In the genomic region with DNA sequence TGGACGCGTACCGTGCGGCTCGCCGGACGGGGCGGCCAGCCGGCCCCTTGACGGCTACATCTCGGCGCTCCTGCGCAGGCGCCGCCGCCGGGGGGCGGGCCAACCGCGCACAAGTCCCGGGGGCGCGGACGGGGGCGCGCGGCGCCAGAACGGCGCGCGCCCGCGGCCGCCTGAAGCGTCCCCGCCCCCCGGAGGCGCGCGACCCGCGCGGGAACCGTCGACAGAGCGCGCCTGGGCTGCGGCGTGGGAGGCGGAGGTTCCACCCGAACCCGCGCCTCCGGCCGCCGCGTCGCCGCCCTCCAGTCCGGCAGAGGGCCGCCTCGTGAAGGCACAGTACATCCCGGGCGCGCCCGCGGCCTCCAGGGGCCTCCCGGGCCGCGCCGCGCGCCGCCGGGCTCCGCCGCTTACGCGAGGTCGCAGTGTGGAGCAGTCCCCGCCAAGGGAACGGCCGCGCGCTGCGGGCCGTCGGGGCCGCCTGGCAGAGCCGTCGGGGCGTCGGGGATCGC, we compare ENCODE assay signal across 8 mouse cellular contexts. TPM values are rescaled to one million over a fixed set of nuclear protein-coding genes. Genes with fewer than 3 reads are reported as not detected.
DNase-seq lines count a peak whose midpoint lies in the region; ATAC-seq lines count a peak whose summit lies in the region.

No protein-coding gene starts in this region.

- ATAC-seq in kidney, embryonic 14.5 days (ENCODE audit: low FRiP score, low TSS enrichment), result 0 out of 2 replicates have a peak, but pooled peaks have one; percentile 14
- ATAC-seq in hindbrain, embryonic 15.5 days (ENCODE audit: low FRiP score, low read depth), result no peak
- ATAC-seq in midbrain, embryonic 15.5 days (replicated peaks), result peak; percentile 19; the same call in 1 of the 2 replicates
- ATAC-seq in frontal cortex, adult (ENCODE audit: low TSS enrichment), result no peak
- no peak for ATAC-seq in cerebellum, adult (ENCODE audit: insufficient number of reproducible peaks, low FRiP score, low TSS enrichment)

- H3K4me2 ChIP-seq in kidney, embryonic 14.5 days (replicated peaks; ENCODE audit: low read depth, low read length), result peak overlapping the region; percentile 32
- H3K4me2 ChIP-seq in hindbrain, embryonic 15.5 days, result peak overlapping the region; percentile 26
- H3K4me2 ChIP-seq in midbrain, embryonic 15.5 days, result no peak overlapping the region

- no peak for DNase-seq in kidney, adult 8-10 months
- DNase-seq in adrenal gland, adult 18-20 months (ENCODE audit: low spot score in 2 of 2), result no peak

- peak overlapping the region; percentile 24 for H3K4me3 ChIP-seq in kidney, embryonic 14.5 days (ENCODE audit: low read length)
- H3K4me3 ChIP-seq in brown adipose tissue, adult 24 weeks (ENCODE audit: insufficient read depth, low read depth, low read length), result peak overlapping the region; percentile 19; the same call in 1 of the 2 replicates
- peak overlapping the region; percentile 19 for H3K4me3 ChIP-seq in hindbrain, embryonic 15.5 days
- H3K4me3 ChIP-seq in midbrain, embryonic 15.5 days, result peak overlapping the region; percentile 12

- peaks cover 13% of the 10 kb centered on the region for H3K9me3 ChIP-seq in kidney, embryonic 14.5 days (ENCODE audit: control insufficient read depth, low read length)
- no peaks in the 10 kb centered on the region for H3K9me3 ChIP-seq in hindbrain, embryonic 15.5 days
- H3K9me3 ChIP-seq in midbrain, embryonic 15.5 days, result no peaks in the 10 kb centered on the region

- peaks cover 24% of the 10 kb centered on the region for H3K36me3 ChIP-seq in kidney, embryonic 14.5 days (ENCODE audit: control insufficient read depth, insufficient read depth, low read length)
- H3K36me3 ChIP-seq in hindbrain, embryonic 15.5 days, result peaks cover 37% of the 10 kb centered on the region
- H3K36me3 ChIP-seq in midbrain, embryonic 15.5 days (replicated peaks), result peaks cover 13% of the 10 kb centered on the region; the same call in 1 of the 2 replicates

- peaks cover 4% of the 10 kb centered on the region for H3K4me1 ChIP-seq in kidney, embryonic 14.5 days (ENCODE audit: control insufficient read depth, insufficient read depth, low read length)
- H3K4me1 ChIP-seq in brown adipose tissue, adult 24 weeks (ENCODE audit: control insufficient read depth, insufficient read depth, insufficient read length, low read length), result no peaks in the 10 kb centered on the region
- peaks cover 5% of the 10 kb centered on the region for H3K4me1 ChIP-seq in hindbrain, embryonic 15.5 days (replicated peaks)
- H3K4me1 ChIP-seq in midbrain, embryonic 15.5 days, result peaks cover 3% of the 10 kb centered on the region; the same call in 1 of the 2 replicates

- H3K9ac ChIP-seq in kidney, embryonic 14.5 days (ENCODE audit: low read depth, low read length), result peak overlapping the region; percentile 28
- no peak overlapping the region for H3K9ac ChIP-seq in hindbrain, embryonic 15.5 days
- H3K9ac ChIP-seq in midbrain, embryonic 15.5 days, result no peak overlapping the region

- WGBS in kidney, embryonic 14.5 days, result 21% methylated on average over 62 of the region's 95 CpGs
- 11% methylated on average over 73 of the region's 95 CpGs for WGBS in hindbrain, embryonic 15.5 days
- WGBS in midbrain, embryonic 15.5 days, result 10% methylated on average over 66 of the region's 95 CpGs

- H3K27me3 ChIP-seq in kidney, embryonic 14.5 days (ENCODE audit: control insufficient read depth, insufficient read depth, low read length), result peaks cover 10% of the 10 kb centered on the region
- H3K27me3 ChIP-seq in hindbrain, embryonic 15.5 days, result peaks cover 29% of the 10 kb centered on the region
- peaks cover 32% of the 10 kb centered on the region for H3K27me3 ChIP-seq in midbrain, embryonic 15.5 days (replicated peaks)

- no peak overlapping the region for H3K27ac ChIP-seq in kidney, embryonic 14.5 days (ENCODE audit: low read depth, low read length)
- H3K27ac ChIP-seq in brown adipose tissue, adult 24 weeks (replicated peaks; ENCODE audit: low read depth, low read length), result no peak overlapping the region
- no peak overlapping the region for H3K27ac ChIP-seq in hindbrain, embryonic 15.5 days (replicated peaks)
- no peak overlapping the region for H3K27ac ChIP-seq in midbrain, embryonic 15.5 days

RNA-seq across cellular contexts. Expression of a gene that starts 6.3 kb away (rescaled TPM):
- polyA plus RNA-seq in kidney, embryonic 14.5 days (2014; fragmentation: Nextera tagmentation; extraction: Ambion mirVana), result 7.5 TPM in 2 replicates
- not detected in 2 replicates for polyA plus RNA-seq in brown adipose tissue, adult 24 weeks (2012; ENCODE audit: insufficient read depth, insufficient read length, missing spikeins)
- polyA plus RNA-seq in hindbrain, embryonic 15.5 days (2015; fragmentation: Nextera tagmentation; extraction: Ambion mirVana), result 1.3 and 5.3 TPM in 2 replicates
- 9.7 and 16.6 TPM in 2 replicates for polyA plus RNA-seq in midbrain, embryonic 15.5 days (2015; fragmentation: Nextera tagmentation; extraction: Ambion mirVana)
- total RNA-seq in adrenal gland, adult 18-20 months (2021), result under 1 TPM in 1 of 2 experiments, not detected in 1; 0.35 TPM

RNA-seq across cellular contexts. Expression of a gene that starts 10.2 kb away (rescaled TPM):
- polyA plus RNA-seq in kidney, embryonic 14.5 days (2014; fragmentation: Nextera tagmentation; extraction: Ambion mirVana), result 5.1 and 6.4 TPM in 2 replicates
- polyA plus RNA-seq in brown adipose tissue, adult 24 weeks (2012; ENCODE audit: insufficient read depth, insufficient read length, missing spikeins), result 0.79 and 2.1 TPM in 2 replicates
- 5.1 and 5.6 TPM in 2 replicates for polyA plus RNA-seq in hindbrain, embryonic 15.5 days (2015; fragmentation: Nextera tagmentation; extraction: Ambion mirVana)
- polyA plus RNA-seq in midbrain, embryonic 15.5 days (2015; fragmentation: Nextera tagmentation; extraction: Ambion mirVana), result 4.7 and 4.8 TPM in 2 replicates
- total RNA-seq in adrenal gland, adult 18-20 months (2021), result 1 to 10 TPM; 3.1 to 3.8 TPM

RNA-seq across cellular contexts. Expression of a gene that starts 21.0 kb away (rescaled TPM):
- 0.67 and 1.4 TPM in 2 replicates for polyA plus RNA-seq in kidney, embryonic 14.5 days (2014; fragmentation: Nextera tagmentation; extraction: Ambion mirVana)
- 1.9 and 2.8 TPM in 2 replicates for polyA plus RNA-seq in brown adipose tissue, adult 24 weeks (2012; ENCODE audit: insufficient read depth, insufficient read length, missing spikeins)
- polyA plus RNA-seq in hindbrain, embryonic 15.5 days (2015; fragmentation: Nextera tagmentation; extraction: Ambion mirVana), result 0.13 and 0.52 TPM in 2 replicates
- 0.42 and 0.43 TPM in 2 replicates for polyA plus RNA-seq in midbrain, embryonic 15.5 days (2015; fragmentation: Nextera tagmentation; extraction: Ambion mirVana)
- 1 to 10 TPM in 1 of 2 experiments, under 1 TPM in 1; 0.96 to 1.1 TPM for total RNA-seq in adrenal gland, adult 18-20 months (2021)

RNA-seq across cellular contexts. Expression of a gene that starts 38.6 kb away (rescaled TPM):
- 156 and 198 TPM in 2 replicates for polyA plus RNA-seq in kidney, embryonic 14.5 days (2014; fragmentation: Nextera tagmentation; extraction: Ambion mirVana)
- 210 and 222 TPM in 2 replicates for polyA plus RNA-seq in brown adipose tissue, adult 24 weeks (2012; ENCODE audit: insufficient read depth, insufficient read length, missing spikeins)
- polyA plus RNA-seq in hindbrain, embryonic 15.5 days (2015; fragmentation: Nextera tagmentation; extraction: Ambion mirVana), result 382 and 391 TPM in 2 replicates
- 351 and 370 TPM in 2 replicates for polyA plus RNA-seq in midbrain, embryonic 15.5 days (2015; fragmentation: Nextera tagmentation; extraction: Ambion mirVana)
- total RNA-seq in adrenal gland, adult 18-20 months (2021), result 100 to 1,000 TPM; 227 to 234 TPM

RNA-seq across cellular contexts. Expression of a gene that starts 42.6 kb away (rescaled TPM):
- polyA plus RNA-seq in kidney, embryonic 14.5 days (2014; fragmentation: Nextera tagmentation; extraction: Ambion mirVana), result 10.9 and 15.7 TPM in 2 replicates
- 8.5 and 11.3 TPM in 2 replicates for polyA plus RNA-seq in brown adipose tissue, adult 24 weeks (2012; ENCODE audit: insufficient read depth, insufficient read length, missing spikeins)
- polyA plus RNA-seq in hindbrain, embryonic 15.5 days (2015; fragmentation: Nextera tagmentation; extraction: Ambion mirVana), result 6.2 and 6.7 TPM in 2 replicates
- 6.7 TPM in 2 replicates for polyA plus RNA-seq in midbrain, embryonic 15.5 days (2015; fragmentation: Nextera tagmentation; extraction: Ambion mirVana)
- 10 to 100 TPM; 13.9 to 23.3 TPM for total RNA-seq in adrenal gland, adult 18-20 months (2021)

Comparison
In these comparisons a context has a peak if more than half of its experiments do, and no peak if none do; other contexts are left out.
1. ATAC-seq: peak in kidney, embryonic 14.5 days (single experiment) and midbrain, embryonic 15.5 days (single experiment); none in hindbrain, embryonic 15.5 days (single experiment), frontal cortex, adult (single experiment) and cerebellum, adult (single experiment).
2. Peak in every context shown above with its lines, with median percentiles within 50 percentile points of each other: H3K4me3 ChIP-seq.